Mouse (Mus musculus) limb, embryonic 12.5 days (tissue): ENCODE data around the gene Krtap4-7. TPM values are rescaled to one million over a fixed set of nuclear protein-coding genes. Genes with fewer than 3 reads are reported as not detected.
"Not testable (repeated sequence)": the region's sequence is repeated elsewhere in the genome, so short reads cannot be mapped to it uniquely, and the experiment has no call there.

Experiments
- ATAC-seq: fragments of 200-750 bp; cut with Nextera tagmentation; 2 replicates; pipeline ENCODE4 v1.8.0; 2017; ENCODE audit warnings: low read depth, moderate TSS enrichment; ENCODE audit not compliant: insufficient number of reproducible peaks, insufficient read depth, low FRiP score, low TSS enrichment
- H3K27ac ChIP-seq: fragments of 300-500 bp; sonication (generic); 2 replicates; pipeline ENCODE4 v1.5.1; 2016; ENCODE audit warnings: mild to moderate bottlenecking, moderate library complexity
- H3K27me3 ChIP-seq: fragments of 300-500 bp; sonication (generic); 2 replicates; pipeline ENCODE4 v1.6.1; 2016; ENCODE audit warnings: mild to moderate bottlenecking, moderate library complexity
- H3K36me3 ChIP-seq: fragments of 300-500 bp; sonication (generic); 2 replicates; pipeline ENCODE4 v1.6.1; 2016; ENCODE audit warnings: mild to moderate bottlenecking, moderate library complexity
- H3K4me1 ChIP-seq: fragments of 300-500 bp; sonication (generic); replicated peaks from 2 replicates; pipeline ENCODE4 v1.6.1; 2016
- H3K4me2 ChIP-seq: fragments of 300-500 bp; sonication (generic); 2 replicates; pipeline ENCODE4 v1.6.1; 2016; ENCODE audit warnings: mild to moderate bottlenecking, moderate library complexity
- H3K4me3 ChIP-seq: fragments of 300-500 bp; sonication (generic); replicated peaks from 2 replicates; pipeline ENCODE4 v1.5.1; 2016; ENCODE audit warnings: mild to moderate bottlenecking
- H3K9ac ChIP-seq: fragments of 300-500 bp; sonication (generic); replicated peaks from 2 replicates; pipeline ENCODE4 v1.6.1; 2016; ENCODE audit warnings: mild to moderate bottlenecking, moderate library complexity
- H3K9me3 ChIP-seq: fragments of 300-500 bp; sonication (generic); 2 replicates; pipeline ENCODE4 v1.6.1; 2016; ENCODE audit warnings: mild to moderate bottlenecking, moderate library complexity
- WGBS: fragments of 180-500 bp; shearing (Covaris S2); methylation state at CpG from one replicate; pipeline ENCODE4 v1.1.7; 2016; 5-methylcytosine and 5-hydroxymethylcytosine counted together
- polyA plus RNA-seq: library from polyadenylated mRNA; unstranded; fragments of >200 nt; fragmentation: Nextera tagmentation; extraction: Ambion mirVana; gene quantifications from 2 replicates; pipeline ENCODE4 v1.2.1, GENCODE M21; 2016

Krtap4-7 gene
- not detected in 2 replicates for polyA plus RNA-seq

GRCm38 (mm10) chr11:99643635-99644139 lies at the start of gene Krtap4-7:
Krtap4-7 (minus strand) TSS chr11:99644089.
- H3K27me3 ChIP-seq, H3K9me3 ChIP-seq, H3K4me3 ChIP-seq, ATAC-seq, H3K4me1 ChIP-seq, H3K4me2 ChIP-seq, H3K9ac ChIP-seq, H3K36me3 ChIP-seq, H3K27ac ChIP-seq: not testable (repeated sequence)
- 77% methylated on average over 9 of the region's 9 CpGs for WGBS

DNA sequence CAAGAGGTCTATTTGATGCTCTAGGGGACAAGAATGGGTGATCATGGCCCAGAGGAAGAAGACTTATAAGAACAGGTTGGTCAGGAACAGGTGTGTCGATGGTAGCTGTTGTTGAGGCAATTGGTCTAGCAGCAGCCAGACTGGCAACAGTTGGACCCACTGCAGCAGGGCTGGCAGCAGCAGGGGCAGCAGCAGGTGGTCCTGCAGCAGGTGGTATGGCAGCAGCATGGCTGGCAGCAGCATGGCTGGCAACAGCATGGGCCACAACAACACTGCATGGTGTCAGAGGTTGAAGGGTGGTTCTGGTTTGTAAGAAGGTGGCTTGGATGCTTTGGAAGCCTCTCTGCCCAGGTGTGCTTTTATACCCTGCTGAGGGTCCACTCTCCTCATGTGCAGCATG lies 46.6 kb upstream of the Krtap4-7 start, which contains the start of gene Gm14190:
TSS of gene Gm14190 (minus strand) at position 278 of the 400 bp plus-strand sequence.
- H3K9ac ChIP-seq: no peak within 1 kb of the TSS
- no peaks in the 10 kb centered on the region for H3K36me3 ChIP-seq
- WGBS: 84% methylated on average over 1 of the region's 1 CpGs
- H3K9me3 ChIP-seq: no peaks in the 10 kb centered on the region
- no peak for ATAC-seq
- no peak within 1 kb of the TSS for H3K27ac ChIP-seq
- no peak within 1 kb of the TSS for H3K4me2 ChIP-seq
- no peak within 1 kb of the TSS for H3K4me3 ChIP-seq
- no peaks in the 10 kb centered on the region for H3K27me3 ChIP-seq
- H3K4me1 ChIP-seq: no peaks in the 10 kb centered on the region

DNA sequence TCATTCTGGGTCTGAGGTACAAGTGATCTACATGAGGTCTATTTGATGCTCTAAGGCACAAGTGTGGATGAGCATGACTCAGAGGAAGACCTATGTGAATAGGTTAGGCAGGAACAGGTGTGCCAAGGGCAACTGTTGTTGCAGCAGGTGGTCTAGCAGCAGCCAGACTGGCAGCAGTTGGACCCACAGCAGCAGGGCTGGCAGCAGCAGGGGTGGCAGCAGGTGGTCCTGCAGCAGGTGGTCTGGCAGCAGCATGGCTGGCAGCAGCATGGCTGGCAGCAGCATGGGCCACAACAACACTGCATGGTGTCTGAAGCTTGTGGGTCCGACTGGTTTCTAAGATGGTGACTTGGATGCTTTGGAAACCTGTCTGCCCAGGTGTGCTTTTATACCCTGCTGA lies 41.3 kb upstream of the Krtap4-7 start:
- ATAC-seq, H3K36me3 ChIP-seq: not testable (repeated sequence)

DNA sequence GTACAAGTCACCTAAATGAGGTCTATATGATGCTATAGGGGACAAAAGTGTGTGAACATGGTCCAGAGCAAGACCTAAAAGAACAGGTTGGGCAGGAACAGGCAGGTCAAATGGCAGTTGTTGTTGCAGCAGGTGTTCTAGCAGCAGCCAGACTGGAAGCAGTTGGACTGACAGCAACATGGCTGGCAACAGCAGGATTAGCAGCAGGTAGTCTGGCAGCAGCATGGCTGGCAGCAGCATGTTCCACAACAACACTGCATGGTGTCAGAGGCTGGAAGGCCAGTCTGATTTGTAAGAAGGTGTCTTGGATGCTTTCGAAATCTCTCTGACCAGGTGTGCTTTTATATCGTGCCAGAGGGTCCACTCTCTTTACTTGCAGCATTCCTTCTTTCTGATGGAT lies 39.6 kb upstream of the Krtap4-7 start:
- H3K4me2 ChIP-seq: no peak overlapping the region

More for the DNA sequence above, 41.3 kb upstream of the Krtap4-7 start:
- not testable (repeated sequence) for H3K27me3 ChIP-seq, H3K4me2 ChIP-seq, H3K9ac ChIP-seq, H3K4me1 ChIP-seq, H3K9me3 ChIP-seq, H3K27ac ChIP-seq, H3K4me3 ChIP-seq
- 66% methylated on average over 1 of the region's 1 CpGs for WGBS

GRCm38 (mm10) chr11:99665860-99666259 lies 22.0 kb upstream of the Krtap4-7 start, which contains the start of gene Krtap4-6:
Krtap4-6 (minus strand) TSS chr11:99665960.
- Histone ChIP-seq H3K27me3 (0 out of 2 replicates have a peak, but pooled peaks cover 3% of the 10 kb centered on the region), H3K9me3 (no peaks in the 10 kb centered on the region), H3K4me2 (no peak within 1 kb of the TSS), H3K27ac (no peak within 1 kb of the TSS), H3K4me3 (no peak within 1 kb of the TSS), H3K36me3 (no peaks in the 10 kb centered on the region), H3K9ac (no peak within 1 kb of the TSS), H3K4me1 (no peaks in the 10 kb centered on the region)
- no peak for ATAC-seq

More for the DNA sequence above, 39.6 kb upstream of the Krtap4-7 start:
- Histone ChIP-seq H3K9ac (no peak overlapping the region), H3K4me3 (no peak overlapping the region), H3K36me3 (no peaks in the 10 kb centered on the region), H3K4me1 (no peaks in the 10 kb centered on the region), H3K27me3 (no peaks in the 10 kb centered on the region), H3K27ac (no peak overlapping the region), H3K9me3 (no peaks in the 10 kb centered on the region)
- WGBS: 90% methylated on average over 2 of the region's 2 CpGs
- ATAC-seq: no peak

GRCm38 (mm10) chr11:99662802-99663201 lies 18.9 kb upstream of the Krtap4-7 start:
- WGBS: 82% methylated on average over 10 of the region's 10 CpGs
- Histone ChIP-seq H3K4me2 (no peak overlapping the region), H3K4me3 (no peak overlapping the region), H3K27me3 (0 out of 2 replicates have a peak, but pooled peaks cover 3% of the 10 kb centered on the region), H3K9ac (no peak overlapping the region), H3K36me3 (no peaks in the 10 kb centered on the region), H3K4me1 (no peaks in the 10 kb centered on the region), H3K27ac (no peak overlapping the region), H3K9me3 (no peaks in the 10 kb centered on the region)
- ATAC-seq: no peak

GRCm38 (mm10) chr11:99659256-99659655 lies 15.4 kb upstream of the Krtap4-7 start:
- Histone ChIP-seq H3K36me3 (no peaks in the 10 kb centered on the region), H3K9ac (no peak overlapping the region), H3K27ac (no peak overlapping the region), H3K4me3 (no peak overlapping the region), H3K4me1 (no peaks in the 10 kb centered on the region), H3K4me2 (no peak overlapping the region), H3K27me3 (0 out of 2 replicates have a peak, but pooled peaks cover 3% of the 10 kb centered on the region), H3K9me3 (no peaks in the 10 kb centered on the region)
- no peak for ATAC-seq
- 87% methylated on average over 4 of the region's 4 CpGs for WGBS

DNA sequence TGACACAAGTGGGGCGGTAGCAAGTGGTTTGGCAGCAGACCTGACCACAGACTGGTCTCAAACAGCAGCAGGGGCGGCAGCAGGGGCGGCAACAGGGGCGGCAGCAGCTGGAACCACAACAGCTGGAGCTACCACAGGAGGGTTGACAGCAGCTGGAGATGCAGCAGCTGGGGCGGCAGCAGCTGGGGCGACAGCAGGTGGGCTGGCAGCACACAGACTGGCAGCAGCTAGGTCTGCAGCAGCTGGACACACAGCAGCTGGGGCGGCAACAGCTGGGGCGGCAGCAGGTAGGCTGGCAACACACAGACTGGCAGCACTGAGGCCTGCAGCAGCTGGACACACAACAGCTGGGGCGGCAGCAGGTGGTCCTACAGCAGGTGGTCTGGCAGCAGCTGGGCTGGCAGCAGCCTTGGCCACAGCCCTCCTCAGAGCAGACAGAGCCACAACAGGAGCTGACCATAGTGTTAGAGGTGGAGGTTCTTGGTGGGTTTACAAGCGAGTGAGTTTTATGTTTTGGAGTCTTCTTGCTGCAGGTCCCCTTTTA lies 14.7 kb upstream of the Krtap4-7 start, which contains the start of gene Gm11563:
TSS of gene Gm11563 (minus strand) at position 494 of the 544 bp plus-strand sequence.
- not testable (repeated sequence) for H3K4me3 ChIP-seq, H3K9me3 ChIP-seq, H3K4me2 ChIP-seq, H3K4me1 ChIP-seq, H3K9ac ChIP-seq, ATAC-seq, H3K36me3 ChIP-seq, H3K27me3 ChIP-seq, H3K27ac ChIP-seq
- 65% methylated on average over 10 of the region's 10 CpGs for WGBS

DNA sequence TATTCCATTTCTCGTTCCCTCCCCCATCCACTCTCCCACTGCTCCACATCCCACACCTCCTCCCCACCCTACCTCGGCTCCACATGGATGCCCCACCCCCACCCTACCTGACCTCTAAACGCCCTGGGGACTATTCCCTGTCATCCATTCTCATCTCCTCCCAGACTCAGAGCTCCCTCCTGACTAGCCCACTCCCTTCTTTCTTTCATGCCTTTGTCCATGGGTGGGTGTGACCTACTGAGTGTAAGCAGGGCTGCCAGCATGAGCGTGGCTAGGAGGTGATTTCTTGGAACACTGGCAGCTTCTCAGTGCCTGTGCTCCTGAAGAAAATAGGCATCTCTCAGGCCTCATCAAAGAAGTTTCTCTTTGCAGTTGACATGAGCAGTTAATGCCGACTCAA lies 13.2 kb upstream of the Krtap4-7 start:
- H3K4me2 ChIP-seq: no peak overlapping the region
- H3K4me1 ChIP-seq: no peaks in the 10 kb centered on the region
- no peaks in the 10 kb centered on the region for H3K36me3 ChIP-seq
- H3K27me3 ChIP-seq: no peaks in the 10 kb centered on the region
- H3K4me3 ChIP-seq: no peak overlapping the region
- H3K9me3 ChIP-seq: no peaks in the 10 kb centered on the region
- ATAC-seq: no peak
- no peak overlapping the region for H3K9ac ChIP-seq
- H3K27ac ChIP-seq: no peak overlapping the region
- 46% methylated on average over 5 of the region's 5 CpGs for WGBS

GRCm38 (mm10) chr11:99650136-99650535 lies 6.2 kb upstream of the Krtap4-7 start, which contains the start of gene Gm11555:
Gm11555 (minus strand) TSS chr11:99650236.
- Histone ChIP-seq H3K4me2 (no peak within 1 kb of the TSS), H3K4me1 (no peaks in the 10 kb centered on the region), H3K27me3 (no peaks in the 10 kb centered on the region), H3K9ac (no peak within 1 kb of the TSS), H3K27ac (no peak within 1 kb of the TSS), H3K9me3 (no peaks in the 10 kb centered on the region), H3K36me3 (no peaks in the 10 kb centered on the region), H3K4me3 (no peak within 1 kb of the TSS)
- WGBS: 78% methylated on average over 2 of the region's 2 CpGs
- no peak for ATAC-seq

DNA sequence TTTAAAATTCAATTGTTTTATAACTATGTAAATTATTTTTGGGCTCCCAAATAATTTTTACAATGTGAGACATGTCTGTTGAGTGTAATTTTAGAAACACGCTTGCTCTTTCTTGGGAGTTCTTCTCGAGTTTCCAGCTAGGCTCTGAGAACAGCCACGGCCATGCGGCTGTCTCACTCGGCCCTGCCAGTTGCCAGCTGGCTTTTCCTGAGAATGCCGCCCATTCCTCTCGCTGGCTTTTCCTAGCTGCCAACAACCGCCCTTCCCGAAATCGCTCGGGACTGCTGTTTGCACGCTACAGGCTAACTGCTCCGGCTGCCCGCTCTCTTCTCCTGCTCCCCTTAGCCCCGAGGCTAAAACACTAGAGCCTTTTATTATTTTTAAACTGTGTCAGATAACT lies 2.6 kb upstream of the Krtap4-7 start:
- Histone ChIP-seq H3K9ac (no peak overlapping the region), H3K27me3 (peaks cover 3% of the 10 kb centered on the region; the same call in 1 of the 2 replicates), H3K36me3 (no peaks in the 10 kb centered on the region), H3K4me2 (no peak overlapping the region), H3K27ac (no peak overlapping the region), H3K9me3 (no peaks in the 10 kb centered on the region), H3K4me3 (no peak overlapping the region), H3K4me1 (0 out of 2 replicates have a peak, but pooled peaks cover 1% of the 10 kb centered on the region)
- ATAC-seq: no peak
- WGBS: 83% methylated on average over 15 of the region's 15 CpGs

GRCm38 (mm10) chr11:99644351-99644750 lies 462 bp upstream of the Krtap4-7 start:
- H3K9me3 ChIP-seq: no peaks in the 10 kb centered on the region
- no peak overlapping the region for H3K4me2 ChIP-seq
- 72% methylated on average over 3 of the region's 3 CpGs for WGBS

More at GRCm38 (mm10) chr11:99644351-99644750, 462 bp upstream of the Krtap4-7 start:
- Histone ChIP-seq H3K9ac (no peak overlapping the region), H3K36me3 (no peaks in the 10 kb centered on the region), H3K4me1 (peaks cover 2% of the 10 kb centered on the region; the same call in 1 of the 2 replicates), H3K4me3 (no peak overlapping the region), H3K27me3 (peaks cover 3% of the 10 kb centered on the region; the same call in 1 of the 2 replicates), H3K27ac (no peak overlapping the region)
- ATAC-seq: no peak
